Mouse (Mus musculus): ENCODE measurements around the gene Mstn.
A peak's percentile ranks its signal among the peaks of the same experiment; 100 is the strongest.

Gene Mstn

DNA sequence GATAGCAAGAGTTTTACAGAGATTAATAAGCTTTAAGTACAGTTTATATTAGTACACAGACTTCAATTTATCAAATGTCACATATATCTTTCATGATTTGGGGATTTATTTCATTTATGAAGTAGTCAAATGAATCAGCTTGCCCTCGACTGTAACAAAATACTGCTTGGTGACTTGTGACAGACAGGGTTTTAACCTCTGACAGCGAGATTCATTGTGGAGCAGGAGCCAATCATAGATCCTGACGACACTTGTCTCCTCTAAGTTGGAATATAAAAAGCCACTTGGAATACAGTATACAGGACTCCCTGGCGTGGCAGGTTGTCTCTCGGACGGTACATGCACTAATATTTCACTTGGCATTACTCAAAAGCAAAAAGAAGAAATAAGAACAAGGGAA is at the start of gene Mstn:
Gene Mstn, plus strand, starts transcription at position 301 of the 400 bp plus-strand sequence.
- no peak for DNase-seq

DNA sequence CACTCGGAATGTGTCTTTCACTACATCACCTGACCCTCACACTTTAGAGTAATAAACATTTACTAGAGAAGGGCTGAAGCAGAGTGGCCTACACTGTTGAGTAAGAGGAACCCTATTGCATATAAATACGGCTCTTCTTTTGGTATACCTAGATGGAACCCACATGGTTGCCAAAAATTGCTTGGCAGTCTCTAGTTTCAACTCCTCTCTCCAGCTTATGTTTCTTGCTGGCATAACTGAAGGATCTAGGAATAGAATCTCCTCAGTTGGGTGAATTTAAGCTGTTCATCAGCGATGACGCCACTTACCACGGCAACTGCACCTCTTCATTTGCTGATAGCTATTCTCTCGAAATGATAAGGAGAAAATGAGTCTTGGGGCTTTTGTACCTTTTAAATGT is 46.7 kb upstream of the Mstn start:
- DNase-seq = no peak

DNA sequence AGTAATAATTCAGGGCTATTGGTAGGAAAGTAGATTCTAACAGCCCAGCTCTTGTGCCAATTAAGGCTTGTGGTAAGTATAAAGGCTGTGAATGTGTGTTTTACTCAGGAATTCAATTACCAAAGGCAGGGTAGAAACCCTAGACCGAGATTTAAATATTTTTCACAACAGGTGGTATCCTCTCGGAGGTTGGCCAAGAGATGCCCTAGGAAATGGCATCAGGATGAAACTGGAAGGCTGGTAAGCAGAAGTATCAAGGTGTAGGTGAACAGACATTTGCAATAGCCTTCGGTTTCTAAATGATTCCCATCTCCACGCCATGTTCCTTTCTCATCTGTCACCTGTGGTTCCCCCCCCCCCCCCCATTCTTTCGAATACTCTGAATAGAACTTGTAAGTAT is 45.8 kb upstream of the Mstn start:
- DNase-seq = no peak

DNA sequence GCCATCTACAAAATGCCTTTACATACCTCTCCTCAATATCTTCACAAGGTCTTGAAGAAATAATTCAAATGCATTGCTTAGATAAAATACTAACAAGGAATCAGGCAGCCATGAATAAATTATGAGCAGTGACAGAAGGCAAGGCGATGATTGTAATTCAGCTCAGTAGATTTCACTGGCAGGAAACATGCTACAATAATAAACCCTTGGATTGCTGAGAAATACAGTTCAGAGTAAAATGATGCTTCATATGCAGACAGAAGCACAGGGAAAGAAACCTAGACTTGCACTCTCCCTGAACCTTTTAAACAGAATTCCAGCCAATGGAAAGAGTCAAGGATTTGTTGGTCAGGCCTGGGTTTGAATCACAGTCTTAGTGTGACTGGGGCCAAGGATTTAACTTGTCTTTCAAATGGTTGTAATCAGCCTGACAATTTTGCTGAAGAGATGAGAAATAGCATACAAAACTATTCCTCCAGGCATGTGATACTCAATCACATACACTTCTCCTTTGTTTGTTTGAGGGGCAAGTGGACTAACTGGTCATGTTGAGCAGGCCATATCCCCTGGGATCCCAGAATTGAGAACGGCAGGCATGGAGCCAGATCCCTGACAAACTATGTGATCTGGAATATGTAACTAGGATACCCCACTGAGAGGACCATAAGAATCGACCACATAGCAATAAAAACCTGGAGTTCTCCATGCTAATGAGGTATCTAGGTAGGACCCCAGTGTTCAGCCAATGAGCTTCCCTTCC is 42.5 kb upstream of the Mstn start:
- no peak for DNase-seq

DNA sequence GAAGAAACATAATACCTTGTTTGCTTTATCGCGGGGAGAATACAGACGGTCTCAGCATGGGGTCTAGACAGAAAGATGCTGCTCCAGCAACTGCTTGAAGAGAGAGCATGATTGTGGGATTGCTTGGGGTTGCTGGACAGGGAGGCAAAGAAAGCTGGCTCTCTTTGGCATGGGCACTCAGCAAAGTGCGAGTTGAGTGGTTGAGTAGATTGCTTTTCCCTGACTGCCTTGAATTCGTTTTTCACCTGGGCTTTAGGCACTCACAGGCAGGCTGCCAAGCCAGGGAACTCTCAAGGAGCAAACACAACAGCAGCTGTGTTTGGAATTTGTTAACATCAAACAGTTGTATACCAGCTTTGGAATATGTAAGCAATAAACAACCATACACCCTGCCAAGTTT is 41.4 kb upstream of the Mstn start, which contains the start of gene 1700019D03Rik:
Gene 1700019D03Rik, minus strand, starts transcription at position 101 of the 400 bp plus-strand sequence.
- no peak for DNase-seq

DNA sequence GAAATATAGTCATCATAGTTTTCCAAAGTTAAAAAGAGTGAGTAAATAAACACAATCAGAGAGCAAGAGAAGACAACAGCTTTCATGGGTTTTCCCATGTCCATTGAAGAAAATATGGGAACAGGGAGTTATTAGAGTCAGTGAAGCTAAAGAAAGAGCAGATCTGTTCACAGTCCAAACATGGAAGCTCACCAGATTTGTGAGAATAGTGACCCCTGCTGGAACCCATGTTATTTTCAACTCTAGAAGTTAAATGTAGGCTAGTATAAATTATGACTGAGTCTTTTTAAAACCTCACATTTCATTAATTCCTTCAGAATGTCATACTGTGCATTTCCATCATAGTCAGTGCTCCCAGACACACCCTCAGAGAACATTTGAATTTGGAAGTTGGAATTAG is 28.9 kb upstream of the Mstn start:
- DNase-seq = no peak

DNA sequence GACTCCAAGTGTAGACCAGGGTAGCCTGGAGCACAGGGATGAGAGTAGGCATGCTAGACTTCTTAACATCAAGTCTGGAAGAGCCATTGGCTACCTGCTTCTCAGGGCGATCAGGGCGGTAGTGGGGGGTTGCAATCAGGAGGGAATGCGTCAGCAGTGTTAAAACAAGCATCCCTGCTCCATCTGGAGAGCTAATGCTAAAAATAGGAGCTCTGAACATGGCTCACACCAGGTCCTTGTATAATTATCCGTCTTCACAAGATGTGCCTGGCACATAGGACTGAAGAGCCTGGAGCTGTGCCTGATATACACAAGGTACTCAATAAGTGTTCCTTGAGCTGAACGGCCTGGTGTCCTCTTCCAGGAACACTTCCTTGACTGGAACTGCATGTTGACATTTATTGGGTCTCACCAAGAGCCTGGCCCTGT is 24.0 kb upstream of the Mstn start:
- DNase-seq = no peak

- no peak for DNase-seq
These were observed 11.5 kb upstream of the Mstn start for GRCm38 (mm10) chr1:53049763-53050427.

GRCm38 (mm10) chr1:53053087-53054022 is 8.1 kb upstream of the Mstn start:
- DNase-seq = peak; percentile 33

GRCm38 (mm10) chr1:53059106-53059505 is 2.3 kb upstream of the Mstn start:
- DNase-seq = no peak

- DNase-seq = no peak
These were observed 941 bp upstream of the Mstn start for GRCm38 (mm10) chr1:53060499-53060898.

DNA sequence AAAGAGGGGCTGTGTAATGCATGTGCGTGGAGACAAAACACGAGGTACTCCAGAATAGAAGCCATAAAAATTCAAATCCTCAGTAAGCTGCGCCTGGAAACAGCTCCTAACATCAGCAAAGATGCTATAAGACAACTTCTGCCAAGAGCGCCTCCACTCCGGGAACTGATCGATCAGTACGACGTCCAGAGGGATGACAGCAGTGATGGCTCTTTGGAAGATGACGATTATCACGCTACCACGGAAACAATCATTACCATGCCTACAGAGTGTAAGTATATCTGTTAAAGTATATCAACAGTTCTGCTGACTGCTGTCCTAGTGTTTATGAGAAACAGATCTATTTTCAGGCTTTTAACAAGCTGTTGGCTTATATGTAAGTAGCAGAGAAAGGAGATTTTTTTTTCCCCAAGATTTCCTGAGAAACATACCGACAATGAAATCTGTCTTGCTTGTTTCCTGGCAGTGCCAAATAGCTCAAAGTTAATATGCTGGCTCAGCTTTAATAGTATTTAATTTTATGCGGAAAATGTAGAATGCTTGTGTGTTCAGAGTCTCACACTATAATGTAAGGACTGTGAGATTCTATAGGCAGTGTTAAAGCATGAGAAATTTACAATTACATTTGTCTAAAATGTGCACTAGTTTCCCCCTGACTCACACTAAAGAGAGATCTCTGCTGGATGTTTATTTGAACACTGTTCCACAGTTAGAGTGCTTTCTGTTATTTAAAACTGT is 600 bp downstream of the Mstn start:
- DNase-seq = peak; percentile 70

- DNase-seq = no peak
These were observed 2.5 kb downstream of the Mstn start for GRCm38 (mm10) chr1:53063921-53064320.

DNA sequence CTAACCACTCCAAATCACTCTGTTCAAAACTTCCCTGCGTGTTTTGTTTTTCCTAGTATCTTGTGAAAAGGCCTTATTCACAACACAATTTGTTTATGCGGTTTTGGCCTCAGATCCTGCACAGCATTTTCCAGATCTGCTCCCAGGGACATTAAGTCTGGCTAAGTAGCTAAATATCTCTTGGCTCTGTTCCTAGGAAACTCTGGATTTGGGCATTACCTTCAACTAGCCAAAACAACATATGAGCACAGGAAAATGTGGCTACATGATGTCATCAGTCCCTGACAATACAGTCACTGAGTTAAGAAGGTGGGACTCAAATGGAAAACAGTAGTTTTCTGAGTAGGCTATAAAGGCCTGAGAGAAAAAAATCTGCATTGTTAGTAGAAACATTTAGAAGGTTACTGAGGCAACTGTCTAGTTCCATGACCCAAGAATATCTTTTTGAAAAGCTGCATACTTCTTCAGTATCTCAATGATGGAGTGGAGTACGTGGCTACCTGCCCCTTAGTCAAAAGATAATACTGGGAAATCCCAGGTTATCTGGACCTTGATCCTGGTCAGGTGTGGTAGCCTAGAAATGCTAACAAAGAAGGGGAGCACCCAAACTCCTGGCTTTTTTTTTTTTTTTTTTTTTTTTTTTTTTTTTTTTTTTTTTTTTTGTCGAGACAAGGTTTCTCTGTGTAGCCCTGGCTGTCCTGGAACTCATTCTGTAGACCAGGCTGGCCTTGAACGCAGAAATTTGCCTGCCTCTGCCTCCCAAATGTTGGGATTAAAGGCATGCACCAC is 8.5 kb downstream of the Mstn start:
- no peak for DNase-seq

- DNase-seq = no peak
These were observed 9.3 kb downstream of the Mstn start for GRCm38 (mm10) chr1:53070664-53071175.

GRCm38 (mm10) chr1:53076656-53077055 is 15.2 kb downstream of the Mstn start:
- no peak for DNase-seq

DNA sequence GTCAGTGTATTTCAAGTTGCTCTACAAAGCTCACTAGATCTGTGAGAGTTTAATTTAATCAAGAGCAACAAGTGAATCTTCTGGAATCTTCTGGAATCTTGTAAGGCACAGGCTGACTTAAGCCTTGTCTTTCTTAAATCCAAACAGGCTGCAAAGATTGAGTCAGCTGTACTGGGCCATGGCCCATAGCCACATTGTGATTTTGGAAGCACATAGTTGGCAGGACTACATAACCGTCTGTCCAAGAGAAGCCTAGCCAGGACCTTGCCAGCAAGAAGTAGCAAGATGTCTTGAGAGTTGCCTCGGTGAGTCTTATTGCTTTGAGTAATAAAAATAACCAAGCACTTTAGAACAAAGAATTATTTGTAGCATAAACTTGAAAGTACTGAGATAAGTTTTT is 18.4 kb downstream of the Mstn start:
- no peak for DNase-seq

GRCm38 (mm10) chr1:53080603-53081002 is 19.2 kb downstream of the Mstn start:
- no peak for DNase-seq

DNA sequence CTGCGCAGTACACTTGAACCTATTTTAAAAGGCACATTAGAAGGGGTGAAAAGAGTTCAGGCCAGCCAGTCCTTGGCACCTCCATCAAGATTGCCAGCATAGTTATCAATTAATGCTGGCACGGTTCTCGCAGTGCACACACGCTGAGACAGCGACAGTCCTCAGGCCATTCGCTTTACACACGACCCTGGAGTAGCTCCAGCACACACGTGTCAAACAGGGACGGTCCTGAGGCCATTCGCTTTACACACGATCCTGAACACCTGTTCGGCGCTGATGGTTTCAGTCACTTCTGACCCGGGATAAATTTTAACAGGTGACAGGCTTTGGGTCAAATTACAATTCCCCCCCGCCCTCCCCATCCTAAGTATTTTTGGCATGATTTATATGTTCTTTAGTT is 23.8 kb downstream of the Mstn start:
- DNase-seq = no peak

DNA sequence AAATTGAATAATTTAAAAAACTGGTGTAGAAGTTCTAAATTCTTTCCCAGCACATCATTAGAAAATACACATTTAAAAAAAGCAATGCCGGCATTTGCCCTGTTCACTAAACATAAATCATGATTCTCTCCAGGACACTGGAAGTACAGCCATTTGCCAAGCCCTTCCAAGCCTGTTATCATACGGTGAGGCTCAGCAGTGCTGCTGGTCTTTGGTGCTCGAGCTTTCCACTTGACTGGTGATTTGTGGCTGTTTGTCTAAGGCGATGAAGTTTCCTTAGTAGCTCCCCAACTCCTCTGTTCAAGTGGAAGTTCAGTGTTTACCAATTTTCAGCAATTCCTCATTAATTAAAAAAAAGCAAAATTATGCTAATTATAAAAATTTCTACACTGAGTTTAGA is 24.6 kb downstream of the Mstn start:
- no peak for DNase-seq

GRCm38 (mm10) chr1:53093180-53093579 is 31.7 kb downstream of the Mstn start:
- no peak for DNase-seq

GRCm38 (mm10) chr1:53110561-53110960 is 49.1 kb downstream of the Mstn start:
- DNase-seq = no peak

Measured in layer of hippocampus, adult 9-11 months (tissue).